16 mouse cellular contexts compared by ENCODE assay signal in the genomic region with DNA sequence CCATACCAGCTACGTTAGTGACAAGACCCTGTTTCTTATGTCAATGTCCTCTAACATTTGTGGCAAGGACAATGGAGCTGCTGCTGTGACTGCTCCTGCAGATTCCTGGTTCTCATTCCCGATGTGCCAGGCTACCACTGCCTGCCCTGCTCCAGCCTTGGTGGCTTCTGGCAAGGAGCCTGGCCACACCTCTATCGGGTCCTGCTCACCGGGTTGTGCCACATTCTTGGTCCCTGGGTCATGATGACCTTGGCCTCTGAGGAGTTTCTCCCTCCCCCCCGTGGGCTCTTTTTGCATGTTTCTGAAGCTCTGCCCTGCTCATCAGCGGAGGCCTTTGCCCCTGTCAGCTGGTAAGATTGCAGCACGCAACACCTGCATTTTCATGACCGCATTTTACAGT. TPM values are rescaled to one million over a fixed set of nuclear protein-coding genes. Genes with fewer than 3 reads are reported as not detected.
A peak's percentile ranks its signal among the peaks of the same experiment; 100 is the strongest.
DNase-seq lines count a peak whose midpoint lies in the region; TF ChIP-seq lines count a peak whose summit lies in the region.
"Had no signal": no experiment of that assay in that cellular context is flagged by ENCODE, and none has a peak within 500 bp of the region (broad histone marks: within the 10 kb centered on the region; RNA-seq: fewer than 3 reads in every experiment).

No protein-coding gene starts in this region.

- H3K27ac ChIP-seq in forebrain, embryonic 10.5 days, result no peak overlapping the region
- H3K27ac ChIP-seq: embryonic facial prominence, embryonic 15.5 days had no signal

- no peaks in the 10 kb centered on the region for H3K4me1 ChIP-seq in lung, adult 2 months (ENCODE audit: control insufficient read depth, insufficient read depth, low read length)
- H3K4me1 ChIP-seq in forebrain, embryonic 10.5 days, result no peaks in the 10 kb centered on the region
- H3K4me1 ChIP-seq: embryonic facial prominence, embryonic 15.5 days; megakaryocyte, embryonic 14.5 days had no signal

- H3K27me3 ChIP-seq in forebrain, embryonic 10.5 days (ENCODE audit: poor library complexity, severe bottlenecking), result no peaks in the 10 kb centered on the region
- H3K27me3 ChIP-seq: embryonic facial prominence, embryonic 15.5 days had no signal

- no peak for TF ChIP-seq CTCF in lung, adult 2 months (IDR thresholded peaks at IDR 0.05; ENCODE audit: insufficient read depth, low read length)

- no peak for TF ChIP-seq POLR2A in lung, adult 2 months (IDR thresholded peaks at IDR 0.05; ENCODE audit: borderline replicate concordance, extremely low read depth, low read depth, low read length)

- H3K36me3 ChIP-seq in forebrain, embryonic 10.5 days (replicated peaks), result no peaks in the 10 kb centered on the region
- H3K36me3 ChIP-seq: embryonic facial prominence, embryonic 15.5 days had no signal

- 57% methylated on average over 8 of the region's 8 CpGs for WGBS in lung, adult 2 months
- 85% methylated on average over 8 of the region's 8 CpGs for WGBS in forebrain, embryonic 10.5 days

- H3K4me3 ChIP-seq in lung, adult 2 months (replicated peaks; ENCODE audit: extremely low read depth, low read depth, low read length), result no peak overlapping the region
- no peak overlapping the region for H3K4me3 ChIP-seq in forebrain, embryonic 10.5 days
- H3K4me3 ChIP-seq: embryonic facial prominence, embryonic 15.5 days; megakaryocyte, embryonic 14.5 days had no signal

- DNase-seq in ovary, postnatal 36 days (ENCODE audit: low spot score), result peak; percentile 58
- DNase-seq in ovary, postnatal 10 days (ENCODE audit: low spot score), result no peak
- DNase-seq in adrenal gland, postnatal 36 days, result peak; percentile 58 to 67
- DNase-seq in lung, adult 2 months, result peak; percentile 79
- no peak for DNase-seq in thymus, adult 18-20 months
- DNase-seq in left cerebral cortex, adult 9 months (ENCODE audit: low spot score in 2 of 2), result no peak
- DNase-seq in forebrain, embryonic 10.5 days (ENCODE audit: extremely low spot score, low spot score), result no peak
- DNase-seq: forebrain, postnatal 0 days; retina, postnatal 1 day had no signal

- H3K9me3 ChIP-seq in forebrain, embryonic 10.5 days, result no peaks in the 10 kb centered on the region
- H3K9me3 ChIP-seq: embryonic facial prominence, embryonic 15.5 days had no signal

RNA-seq across cellular contexts. Expression of gene Arhgap40, which starts 10.5 kb away (rescaled TPM):
- not detected for total RNA-seq in adrenal gland, postnatal 36 days (2021)
- polyA plus RNA-seq in lung, adult 2 months (2012; rRNA removed), result 0.81 and 5.6 TPM in 2 replicates
- polyA plus RNA-seq in forebrain, embryonic 10.5 days (2016; fragmentation: Nextera tagmentation; extraction: Ambion mirVana), result 0.28 and 0.62 TPM in 2 replicates
- total RNA-seq: common myeloid progenitor, adult 5-6 weeks; liver, adult 2 months had no signal
- polyA plus RNA-seq: liver, adult 2 months had no signal

RNA-seq across cellular contexts. Expression of gene Adig, which starts 20.6 kb away (rescaled TPM):
- 10 to 100 TPM; 90.4 to 93.3 TPM for total RNA-seq in adrenal gland, postnatal 36 days (2021)
- 12.1 and 13.2 TPM in 2 replicates for polyA plus RNA-seq in lung, adult 2 months (2012; rRNA removed)
- not detected in 2 replicates for polyA plus RNA-seq in forebrain, embryonic 10.5 days (2016; fragmentation: Nextera tagmentation; extraction: Ambion mirVana)
- total RNA-seq: common myeloid progenitor, adult 5-6 weeks; forebrain, postnatal 0 days; left cerebral cortex, adult 8-10 months; liver, adult 2 months had no signal
- polyA plus RNA-seq: forebrain, postnatal 0 days; hindbrain, embryonic 11.5 days; intestine, embryonic 16.5 days; liver, adult 2 months had no signal

Comparison
In these comparisons a context has a peak if more than half of its experiments do, and no peak if none do; other contexts are left out.
1. DNase-seq: peak in ovary, postnatal 36 days (single experiment), adrenal gland, postnatal 36 days (2 of 2) and lung, adult 2 months (single experiment); none in ovary, postnatal 10 days (single experiment), thymus, adult 18-20 months (0 of 2), left cerebral cortex, adult 9 months (0 of 2) and forebrain, embryonic 10.5 days (single experiment).
2. RNA of gene Adig, which starts 20.6 kb away (polyA plus RNA-seq): 12.1 to 13.2 TPM in lung, adult 2 months; not detected in forebrain, embryonic 10.5 days; every median in the first group is over 10 times any median in the second.